Mouse (Mus musculus): Measurements from ENCODE around the gene Grid2ip. TPM values are rescaled to one million over a fixed set of nuclear protein-coding genes. Genes with fewer than 3 reads are reported as not detected.
A peak's percentile ranks its signal among the peaks of the same experiment; 100 is the strongest.

The Grid2ip gene
- total RNA-seq, 1 experiment from 2014 or later: not detected

GRCm38 (mm10) chr5:143404148-143404930 lies 47.2 kb downstream of the Grid2ip start:
- ATAC-seq (replicated peaks; ENCODE audit: insufficient number of reproducible peaks, low FRiP score, low TSS enrichment, poor library complexity, severe bottlenecking): no peak

- ATAC-seq (replicated peaks; ENCODE audit: insufficient number of reproducible peaks, low FRiP score, low TSS enrichment, poor library complexity, severe bottlenecking): no peak
These were observed 48.1 kb downstream of the Grid2ip start for GRCm38 (mm10) chr5:143405200-143405599.

- ATAC-seq (replicated peaks; ENCODE audit: insufficient number of reproducible peaks, low FRiP score, low TSS enrichment, poor library complexity, severe bottlenecking): no peak
These were observed 49.4 kb downstream of the Grid2ip start for GRCm38 (mm10) chr5:143406548-143406947.

GRCm38 (mm10) chr5:143409239-143409638 lies 52.1 kb downstream of the Grid2ip start:
- ATAC-seq (replicated peaks; ENCODE audit: insufficient number of reproducible peaks, low FRiP score, low TSS enrichment, poor library complexity, severe bottlenecking): no peak

- no peak for ATAC-seq (replicated peaks; ENCODE audit: insufficient number of reproducible peaks, low FRiP score, low TSS enrichment, poor library complexity, severe bottlenecking)
These were observed 53.8 kb downstream of the Grid2ip start for GRCm38 (mm10) chr5:143410841-143411395.

- ATAC-seq (replicated peaks; ENCODE audit: insufficient number of reproducible peaks, low FRiP score, low TSS enrichment, poor library complexity, severe bottlenecking): no peak
These were observed 64.3 kb downstream of the Grid2ip start for GRCm38 (mm10) chr5:143421484-143421883.

- no peak for ATAC-seq (replicated peaks; ENCODE audit: insufficient number of reproducible peaks, low FRiP score, low TSS enrichment, poor library complexity, severe bottlenecking)
These were observed 65.9 kb downstream of the Grid2ip start for GRCm38 (mm10) chr5:143422990-143423389.

- peak; percentile 92 for ATAC-seq (replicated peaks; ENCODE audit: insufficient number of reproducible peaks, low FRiP score, low TSS enrichment, poor library complexity, severe bottlenecking)
These were observed 66.9 kb downstream of the Grid2ip start for GRCm38 (mm10) chr5:143423899-143424519.

- ATAC-seq (replicated peaks; ENCODE audit: insufficient number of reproducible peaks, low FRiP score, low TSS enrichment, poor library complexity, severe bottlenecking): peak; percentile 90
These were observed 77.3 kb downstream of the Grid2ip start for GRCm38 (mm10) chr5:143434421-143434820.

- ATAC-seq (replicated peaks; ENCODE audit: insufficient number of reproducible peaks, low FRiP score, low TSS enrichment, poor library complexity, severe bottlenecking): no peak
These were observed 84.2 kb downstream of the Grid2ip start for GRCm38 (mm10) chr5:143441298-143441697.

- no peak for ATAC-seq (replicated peaks; ENCODE audit: insufficient number of reproducible peaks, low FRiP score, low TSS enrichment, poor library complexity, severe bottlenecking)
These were observed 84.6 kb downstream of the Grid2ip start for GRCm38 (mm10) chr5:143441753-143442152.

Other genes with a start within 250 kb of the Grid2ip start
- 100 to 120 TPM (median 101 TPM) in 3 replicates for gene Rnf216, start 244.3 kb upstream of the Grid2ip start, total RNA-seq (2017)
- not detected in 3 replicates for gene Olfr718-ps1, start 209.8 kb upstream of the Grid2ip start, total RNA-seq (2017)
- gene Rbak, start 176.6 kb upstream of the Grid2ip start, total RNA-seq (2017): 6.0 to 19.7 TPM (median 18.1 TPM) in 3 replicates
- gene Spdye4b, start 176.3 kb upstream of the Grid2ip start, total RNA-seq (2017): 0.29 to 0.95 TPM in 2 of 3 replicates, not detected in the other
- not detected in 3 replicates for gene Spdye4a, start 130.4 kb upstream of the Grid2ip start, total RNA-seq (2017)
- 17.0 to 19.7 TPM (median 17.2 TPM) in 3 replicates for gene Zfp12, start 122.2 kb upstream of the Grid2ip start, total RNA-seq (2017)
- gene Zfp316, start 87.3 kb upstream of the Grid2ip start, total RNA-seq (2017): 1.4 to 2.9 TPM (median 1.9 TPM) in 3 replicates
- not detected in 3 replicates for gene Zfp853, start 63.7 kb upstream of the Grid2ip start, total RNA-seq (2017)
- 7.4 to 12.5 TPM (median 10.3 TPM) in 3 replicates for gene E130309D02Rik, start 42.0 kb upstream of the Grid2ip start, total RNA-seq (2017)
- 22.5 to 39.9 TPM (median 33.8 TPM) in 3 replicates for gene Zdhhc4, start 28.1 kb upstream of the Grid2ip start, total RNA-seq (2017)
- 47.3 to 66.2 TPM (median 47.5 TPM) in 3 replicates for gene Kdelr2, start 46.5 kb downstream of the Grid2ip start, total RNA-seq (2017)
- 25.0 to 39.5 TPM (median 28.8 TPM) in 3 replicates for gene Daglb, start 107.2 kb downstream of the Grid2ip start, total RNA-seq (2017)
- gene Rac1, start 170.7 kb downstream of the Grid2ip start, total RNA-seq (2017): 193 to 248 TPM (median 198 TPM) in 3 replicates

Measured in monocyte, adult 5-6 weeks (primary cell).